Mouse (Mus musculus) embryonic facial prominence, embryonic 14.5 days (tissue): ENCODE results near the gene Slc2a9. TPM values are rescaled to one million over a fixed set of nuclear protein-coding genes. Genes with fewer than 3 reads are reported as not detected.

Source experiments
- ATAC-seq: fragments of 200-750 bp; cut with Nextera tagmentation; 2 replicates; pipeline ENCODE4 v1.8.0; 2017; ENCODE audit warnings: low read depth, moderate number of reproducible peaks, moderate TSS enrichment
- DNase-seq: peaks from one replicate; pipeline ENCODE4 v3.0.0-alpha.2; 2015; ENCODE audit warnings: low spot score
- H3K27ac ChIP-seq: fragments of 300-500 bp; sonication (generic); replicated peaks from 2 replicates; pipeline ENCODE4 v1.5.1; 2014; ENCODE audit warnings: low read depth, mild to moderate bottlenecking, low read length, moderate library complexity
- H3K27me3 ChIP-seq: fragments of 300-500 bp; sonication (generic); replicated peaks from 2 replicates; pipeline ENCODE4 v1.6.1; 2014; ENCODE audit warnings: low read length; ENCODE audit not compliant: control insufficient read depth, insufficient read depth
- H3K36me3 ChIP-seq: fragments of 300-500 bp; sonication (generic); 2 replicates; pipeline ENCODE4 v1.6.1; 2014; ENCODE audit warnings: low read length, mixed read lengths; ENCODE audit not compliant: control insufficient read depth, insufficient read depth
- H3K4me1 ChIP-seq: fragments of 300-500 bp; sonication (generic); 2 replicates; pipeline ENCODE4 v1.6.1; 2014; ENCODE audit warnings: antibody characterized with exemption, low read length; ENCODE audit not compliant: control insufficient read depth, insufficient read depth
- H3K4me2 ChIP-seq: fragments of 300-500 bp; sonication (generic); 2 replicates; pipeline ENCODE4 v1.6.1; 2014; ENCODE audit warnings: low read depth, mild to moderate bottlenecking, low read length, moderate library complexity, mixed read lengths
- H3K4me3 ChIP-seq: fragments of 300-500 bp; sonication (generic); 2 replicates; pipeline ENCODE4 v1.5.1; 2014; ENCODE audit warnings: low read depth, mild to moderate bottlenecking, low read length
- H3K9ac ChIP-seq: fragments of 300-500 bp; sonication (generic); 2 replicates; pipeline ENCODE4 v1.6.1; 2014; ENCODE audit warnings: low read depth, mild to moderate bottlenecking, low read length, moderate library complexity, mixed read lengths
- H3K9me3 ChIP-seq: fragments of 300-500 bp; sonication (generic); 2 replicates; pipeline ENCODE4 v1.6.1; 2016; ENCODE audit warnings: low read length; ENCODE audit not compliant: control insufficient read depth
- WGBS: fragments of 180-500 bp; shearing (Covaris S2); extraction: QIAGEN DNeasy Blood & Tissue Kit; methylation state at CpG from one replicate; pipeline ENCODE4 v1.1.7; 2014; 5-methylcytosine and 5-hydroxymethylcytosine counted together
- polyA plus RNA-seq: library from polyadenylated mRNA; unstranded; fragments of >200 nt; fragmentation: Nextera tagmentation; extraction: Ambion mirVana; gene quantifications from 2 replicates; pipeline ENCODE4 v1.2.1, GENCODE M21; 2014

Gene Slc2a9
- polyA plus RNA-seq, 1 experiment from 2014 or later = 0.56 TPM

DNA sequence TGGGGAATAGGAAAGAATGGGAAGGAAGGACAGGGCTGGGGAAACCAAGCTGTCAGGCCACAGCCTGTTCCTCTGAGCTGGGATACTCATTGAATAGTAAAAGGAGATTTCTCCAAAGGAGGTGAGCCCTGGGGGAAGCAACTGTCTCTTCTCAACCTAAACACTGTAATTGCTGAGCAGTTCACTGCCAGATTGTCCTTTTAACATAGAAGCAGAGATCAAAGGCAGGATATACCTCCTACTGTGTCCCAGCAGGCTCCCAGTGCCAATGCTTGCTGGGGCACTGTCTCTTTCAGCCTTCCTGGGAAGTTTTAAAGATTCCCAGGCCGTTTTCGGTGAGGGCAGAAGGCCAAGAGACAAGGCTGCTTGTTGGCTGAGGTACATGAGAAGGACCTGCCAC, 10.0 kb upstream of the Slc2a9 start:
- no peaks in the 10 kb centered on the region for H3K27me3 ChIP-seq
- H3K9ac ChIP-seq = no peak overlapping the region
- ATAC-seq (no peak), DNase-seq (no peak)
- H3K36me3 ChIP-seq = no peaks in the 10 kb centered on the region
- no peak overlapping the region for H3K27ac ChIP-seq
- H3K4me3 ChIP-seq = no peak overlapping the region
- no peak overlapping the region for H3K4me2 ChIP-seq
- no peaks in the 10 kb centered on the region for H3K9me3 ChIP-seq
- 15% methylated on average over 2 of the region's 2 CpGs for WGBS
- no peaks in the 10 kb centered on the region for H3K4me1 ChIP-seq

- no peak overlapping the region for H3K27ac ChIP-seq
- H3K4me3 ChIP-seq = no peak overlapping the region
- no peak for DNase-seq
- H3K36me3 ChIP-seq = no peaks in the 10 kb centered on the region
- no peaks in the 10 kb centered on the region for H3K9me3 ChIP-seq
- no peak for ATAC-seq
- no peak overlapping the region for H3K9ac ChIP-seq
- 88% methylated on average over 4 of the region's 4 CpGs for WGBS
- H3K4me1 ChIP-seq = no peaks in the 10 kb centered on the region
- no peak overlapping the region for H3K4me2 ChIP-seq
- H3K27me3 ChIP-seq = no peaks in the 10 kb centered on the region
These were observed 6.6 kb upstream of the Slc2a9 start for GRCm38 (mm10) chr5:38509568-38509967.

DNA sequence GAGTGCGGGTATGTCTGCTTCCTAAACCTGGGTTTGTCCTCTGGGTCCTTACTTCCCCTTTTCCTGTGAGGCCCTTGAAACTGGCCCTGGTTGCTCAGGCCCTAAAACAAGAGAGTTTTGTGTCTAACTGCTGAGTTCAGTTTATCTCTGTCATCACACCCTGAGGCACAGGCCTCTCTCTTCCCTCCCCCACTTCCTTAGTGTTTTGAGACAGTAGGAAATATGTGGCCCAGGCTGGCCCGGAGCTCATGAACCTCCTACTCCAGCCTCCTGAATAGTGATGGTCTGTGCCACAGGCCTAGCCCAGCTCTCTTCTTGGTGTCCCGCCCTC, 2.5 kb upstream of the Slc2a9 start:
- ATAC-seq (no peak), DNase-seq (no peak)

DNA sequence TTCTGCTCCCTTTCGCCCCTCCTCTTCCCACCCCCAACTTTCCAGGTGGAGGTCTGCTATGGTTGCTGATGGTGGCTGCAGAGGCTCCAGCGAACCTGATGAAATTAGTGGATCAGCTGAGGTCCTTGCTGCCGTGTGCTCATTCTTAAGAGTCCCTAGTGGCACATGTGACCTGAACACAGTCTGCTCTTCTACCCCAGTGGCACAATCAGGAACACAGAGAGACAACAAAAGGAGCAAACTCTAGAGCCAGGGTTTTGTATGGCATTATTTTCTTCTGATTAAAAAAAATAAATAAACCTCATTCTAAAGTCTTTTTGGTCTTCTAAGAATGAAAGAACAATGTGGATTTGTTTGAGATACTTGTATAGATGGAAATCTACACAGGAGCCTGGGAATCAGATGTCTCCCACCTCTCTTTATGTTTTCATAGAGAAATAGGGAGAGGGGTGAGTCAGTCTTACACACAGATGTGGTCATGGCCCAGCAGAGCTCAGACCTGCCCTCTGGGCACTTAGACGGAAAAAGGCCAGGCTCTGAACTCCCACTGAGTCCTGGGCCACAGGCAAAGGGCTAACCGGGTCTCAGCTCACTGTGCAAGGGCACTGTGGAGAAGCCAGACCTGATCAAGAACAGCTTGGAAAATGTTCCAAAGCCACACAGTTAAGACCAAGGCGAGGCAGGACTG, 1.9 kb upstream of the Slc2a9 start:
- H3K9me3 ChIP-seq = no peaks in the 10 kb centered on the region
- no peak for ATAC-seq
- no peak overlapping the region for H3K4me3 ChIP-seq
- DNase-seq = no peak
- H3K9ac ChIP-seq = no peak overlapping the region
- no peak overlapping the region for H3K4me2 ChIP-seq
- no peaks in the 10 kb centered on the region for H3K27me3 ChIP-seq
- 41% methylated on average over 6 of the region's 6 CpGs for WGBS
- H3K36me3 ChIP-seq = no peaks in the 10 kb centered on the region
- no peaks in the 10 kb centered on the region for H3K4me1 ChIP-seq
- H3K27ac ChIP-seq = peak overlapping the region; percentile 29; the same call in 1 of the 2 replicates

More for the DNA sequence above, 2.5 kb upstream of the Slc2a9 start:
- Histone ChIP-seq H3K27me3 (no peaks in the 10 kb centered on the region), H3K9ac (no peak overlapping the region), H3K4me2 (no peak overlapping the region), H3K9me3 (no peaks in the 10 kb centered on the region), H3K4me1 (no peaks in the 10 kb centered on the region), H3K36me3 (no peaks in the 10 kb centered on the region), H3K4me3 (no peak overlapping the region), H3K27ac (peak overlapping the region; percentile 29; the same call in 1 of the 2 replicates)
- 50% methylated on average over 3 of the region's 3 CpGs for WGBS

DNA sequence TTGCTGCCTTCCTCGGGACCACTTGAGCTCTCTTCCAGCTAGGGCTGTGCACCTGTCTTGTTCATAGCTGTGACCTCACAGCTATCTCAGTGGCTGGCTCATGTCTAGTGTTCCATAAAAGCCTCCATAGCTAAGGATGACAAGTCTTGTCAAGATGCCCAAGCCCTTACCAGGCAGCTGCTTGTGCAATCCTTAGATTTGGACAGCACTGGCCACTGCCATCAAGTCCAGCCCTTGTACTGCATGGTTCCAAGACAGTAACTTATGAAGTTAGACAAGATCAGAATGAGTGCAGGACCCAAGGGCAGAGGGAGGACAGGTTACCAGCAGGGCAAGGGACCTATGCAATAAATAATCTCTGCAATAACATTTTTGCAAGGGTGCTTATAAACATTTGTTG, 1.2 kb upstream of the Slc2a9 start:
- Histone ChIP-seq H3K27ac (no peak overlapping the region), H3K4me3 (no peak overlapping the region), H3K9ac (no peak overlapping the region), H3K4me2 (no peak overlapping the region), H3K9me3 (no peaks in the 10 kb centered on the region), H3K4me1 (no peaks in the 10 kb centered on the region), H3K27me3 (no peaks in the 10 kb centered on the region), H3K36me3 (no peaks in the 10 kb centered on the region)
- WGBS = 73% methylated on average over 1 of the region's 1 CpGs
- ATAC-seq = no peak
- no peak for DNase-seq

- H3K4me1 ChIP-seq = no peaks in the 10 kb centered on the region
- H3K9ac ChIP-seq = no peak overlapping the region
- no peaks in the 10 kb centered on the region for H3K9me3 ChIP-seq
- ATAC-seq = no peak
- H3K27ac ChIP-seq = no peak overlapping the region
- no peak overlapping the region for H3K4me3 ChIP-seq
- DNase-seq = no peak
- no peak overlapping the region for H3K4me2 ChIP-seq
- WGBS = 96% methylated on average over 8 of the region's 8 CpGs
- no peaks in the 10 kb centered on the region for H3K36me3 ChIP-seq
- no peaks in the 10 kb centered on the region for H3K27me3 ChIP-seq
These were observed 2.9 kb downstream of the Slc2a9 start for GRCm38 (mm10) chr5:38500043-38500442.

- Histone ChIP-seq H3K9me3 (no peaks in the 10 kb centered on the region), H3K27ac (no peak overlapping the region), H3K36me3 (no peaks in the 10 kb centered on the region), H3K4me3 (no peak overlapping the region), H3K4me2 (no peak overlapping the region), H3K4me1 (no peaks in the 10 kb centered on the region), H3K27me3 (no peaks in the 10 kb centered on the region), H3K9ac (no peak overlapping the region)
- DNase-seq = no peak
- WGBS = 45% methylated on average over 7 of the region's 7 CpGs
- ATAC-seq = peak; percentile 69
These were observed 3.6 kb downstream of the Slc2a9 start for GRCm38 (mm10) chr5:38499316-38499811.

GRCm38 (mm10) chr5:38498479-38498878, 4.5 kb downstream of the Slc2a9 start:
- ATAC-seq = peak; percentile 23; the same call in 1 of the 2 replicates
- Histone ChIP-seq H3K9ac (no peak overlapping the region), H3K27me3 (no peaks in the 10 kb centered on the region), H3K4me1 (no peaks in the 10 kb centered on the region), H3K36me3 (no peaks in the 10 kb centered on the region), H3K4me2 (no peak overlapping the region), H3K9me3 (no peaks in the 10 kb centered on the region), H3K4me3 (no peak overlapping the region), H3K27ac (no peak overlapping the region)
- WGBS = 68% methylated on average over 5 of the region's 5 CpGs
- peak; percentile 38 for DNase-seq

DNA sequence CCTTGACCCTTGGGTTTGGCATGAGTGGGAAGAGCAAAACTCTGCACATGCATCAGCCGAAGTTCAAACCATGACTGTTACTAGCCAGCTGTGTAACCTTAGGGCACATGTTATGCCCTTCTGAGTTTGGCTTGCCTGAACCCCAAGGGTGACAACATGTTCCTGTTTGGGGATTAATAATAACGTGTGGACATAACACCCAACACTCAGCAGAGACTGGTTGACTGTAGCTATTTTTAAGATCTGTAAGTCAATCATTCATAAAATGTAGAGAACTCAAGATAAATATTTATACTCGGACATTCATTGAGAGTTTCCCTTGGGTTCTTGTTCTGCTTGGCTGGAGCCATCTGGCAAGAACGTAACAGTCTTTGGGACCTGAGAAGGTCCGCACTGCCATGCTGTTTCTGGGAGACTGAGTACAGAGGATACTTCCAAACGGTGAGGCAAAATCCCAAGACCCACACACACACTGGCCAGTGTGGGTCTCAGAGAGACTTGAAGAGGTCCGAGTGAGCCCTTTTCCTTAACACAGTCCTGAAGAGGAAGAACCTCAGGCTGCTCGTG, 6.4 kb downstream of the Slc2a9 start:
- no peaks in the 10 kb centered on the region for H3K27me3 ChIP-seq
- no peaks in the 10 kb centered on the region for H3K9me3 ChIP-seq
- no peak overlapping the region for H3K27ac ChIP-seq
- WGBS = 76% methylated on average over 8 of the region's 8 CpGs
- no peaks in the 10 kb centered on the region for H3K36me3 ChIP-seq
- no peak for ATAC-seq
- H3K4me3 ChIP-seq = no peak overlapping the region
- no peak for DNase-seq
- H3K4me2 ChIP-seq = no peak overlapping the region
- H3K4me1 ChIP-seq = no peaks in the 10 kb centered on the region
- no peak overlapping the region for H3K9ac ChIP-seq
